Mouse (Mus musculus) layer of hippocampus, adult 9-10 months (tissue): ENCODE results near the gene Usp15.

Experiments
- DNase-seq: peaks from one replicate; pipeline ENCODE4 v3.0.0; 2022; ENCODE audit warnings: low spot score

The Usp15 gene

DNA sequence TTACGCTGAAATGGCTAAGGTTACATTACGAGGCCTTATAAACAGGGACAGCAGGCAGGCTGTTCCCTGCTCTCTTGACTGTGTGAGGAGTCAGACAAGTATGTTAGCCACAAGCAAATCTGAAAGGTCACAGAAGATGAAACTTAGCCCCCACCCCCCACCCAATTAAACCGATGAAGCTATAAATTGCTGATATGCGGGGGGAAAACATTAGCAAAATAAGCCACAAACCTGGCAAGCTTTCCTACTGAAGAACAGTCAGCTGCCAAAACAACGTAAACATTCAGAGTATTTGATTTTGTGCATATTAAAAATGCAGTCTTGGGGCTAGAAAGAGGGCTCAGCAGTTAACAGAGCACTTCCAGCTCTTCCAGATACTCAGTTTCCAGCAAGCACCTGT, 88.7 kb downstream of the Usp15 start:
- DNase-seq: no peak

DNA sequence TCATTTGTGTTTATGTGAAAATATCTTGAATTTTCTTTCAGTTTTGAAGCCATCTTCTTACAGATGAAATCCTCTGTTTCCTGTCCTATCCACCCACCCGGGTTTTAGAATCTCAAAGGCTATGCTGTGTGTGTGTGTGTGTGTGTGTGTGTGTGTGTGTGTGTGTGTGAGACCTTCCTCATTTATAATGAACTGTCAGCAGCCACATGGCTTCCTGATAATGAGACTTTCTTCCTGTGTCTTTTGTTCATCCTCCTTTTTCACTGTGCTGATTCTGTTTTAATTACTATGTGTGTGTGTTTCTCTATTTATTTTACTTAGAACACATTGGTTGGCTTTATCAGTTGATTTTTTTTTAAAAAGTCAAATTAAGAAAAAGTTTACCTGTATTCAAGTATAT, 95.5 kb downstream of the Usp15 start:
- no peak for DNase-seq

DNA sequence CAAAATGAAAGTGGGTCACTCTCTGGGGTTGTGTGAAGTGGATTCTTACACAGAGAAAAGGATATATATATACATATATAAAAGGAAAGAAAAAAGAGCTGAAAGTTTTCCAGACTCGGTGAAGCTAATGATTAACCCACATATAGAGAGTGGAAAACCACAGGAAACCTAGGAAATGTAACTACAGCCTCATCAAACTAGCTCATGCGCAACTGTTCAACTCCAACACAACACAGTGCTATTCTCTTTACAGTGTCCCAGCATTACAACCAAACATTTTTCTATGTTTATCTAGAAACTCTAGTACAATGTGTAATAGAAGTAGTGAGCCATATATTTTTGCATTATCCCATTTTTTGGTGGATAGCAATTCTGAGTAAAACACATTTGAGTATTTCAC, 96.2 kb downstream of the Usp15 start:
- no peak for DNase-seq

DNA sequence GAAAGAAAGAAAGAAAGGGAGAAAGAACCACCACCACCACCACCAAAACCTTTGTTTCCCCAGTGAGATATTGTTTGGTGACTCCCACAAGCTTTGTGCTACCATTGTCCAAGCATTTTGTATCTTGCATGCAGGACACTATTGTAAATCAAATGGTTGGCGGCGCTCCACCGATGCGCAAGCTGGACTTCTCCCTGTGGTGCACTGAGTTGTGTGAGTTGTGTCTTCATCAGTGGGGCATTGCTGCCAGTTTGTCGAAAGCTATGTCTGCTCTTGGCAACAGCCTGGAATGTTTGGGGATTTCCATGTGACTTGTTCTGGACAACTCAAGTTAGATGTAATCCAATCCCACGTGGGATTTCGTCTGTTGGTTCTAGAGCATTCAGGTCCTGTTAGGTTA, 102.3 kb downstream of the Usp15 start:
- DNase-seq: no peak

DNA sequence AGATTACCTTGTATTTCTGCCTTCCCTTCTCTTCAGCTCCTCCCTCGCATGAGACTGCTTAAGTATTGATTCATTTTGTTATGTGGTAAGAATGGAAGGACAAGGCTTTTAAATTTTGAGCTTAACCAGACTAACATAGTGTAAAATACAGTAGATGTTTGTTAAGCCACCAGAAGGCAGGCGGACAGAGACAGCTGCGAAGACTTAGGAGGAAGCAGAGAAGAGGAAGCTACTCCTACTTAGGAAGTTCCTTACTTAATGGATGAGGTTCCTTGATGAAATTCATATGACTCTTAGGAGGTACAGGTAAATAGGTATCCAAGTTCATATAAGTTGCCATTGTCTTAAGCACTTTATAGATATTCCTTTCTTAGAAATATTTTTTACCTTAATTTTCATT, 104.2 kb downstream of the Usp15 start:
- DNase-seq: no peak

DNA sequence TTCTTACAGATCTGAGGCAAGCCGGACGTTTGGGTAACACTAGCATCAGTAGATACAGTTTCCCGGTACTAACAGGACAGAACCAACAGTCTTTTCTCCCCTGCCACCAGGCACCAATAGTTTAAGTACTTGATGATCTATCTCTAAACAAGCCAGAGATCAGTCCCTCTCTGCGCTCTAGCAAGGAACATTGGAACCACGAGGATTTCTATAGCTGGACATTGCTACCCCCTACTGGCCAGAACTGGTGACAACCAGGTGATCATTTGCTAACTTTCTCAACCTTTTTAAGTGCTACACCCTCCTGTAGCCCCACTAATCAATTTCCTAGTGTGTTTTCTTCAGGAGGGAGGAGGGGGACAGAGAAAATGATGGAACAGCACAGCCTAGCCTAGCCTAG, 105.1 kb downstream of the Usp15 start:
- DNase-seq: peak; percentile 49

DNA sequence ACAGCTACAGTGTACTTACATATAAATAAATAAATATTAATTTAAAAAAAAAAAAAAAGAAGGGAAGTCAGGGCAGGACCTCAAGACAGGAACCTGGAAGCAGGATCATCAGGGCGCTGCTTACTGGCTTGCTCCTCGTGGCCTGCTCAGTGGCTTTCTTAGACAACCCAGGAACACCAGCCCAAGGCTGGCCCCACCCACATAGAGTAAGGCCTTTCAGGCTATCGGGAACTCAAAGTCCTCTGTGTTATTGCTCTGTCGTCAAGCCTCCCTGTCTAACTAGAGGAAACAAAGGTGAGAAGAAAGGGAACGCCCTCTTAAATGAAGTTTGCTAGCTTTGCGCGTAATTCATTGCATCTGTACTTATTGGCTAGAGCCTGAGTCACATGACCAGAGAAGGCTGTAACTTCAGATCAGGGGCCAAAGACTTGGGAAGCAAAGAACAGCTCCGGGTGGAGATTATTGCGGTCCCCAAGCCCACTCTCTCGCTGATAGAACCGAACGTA, 107.3 kb downstream of the Usp15 start:
- no peak for DNase-seq

DNA sequence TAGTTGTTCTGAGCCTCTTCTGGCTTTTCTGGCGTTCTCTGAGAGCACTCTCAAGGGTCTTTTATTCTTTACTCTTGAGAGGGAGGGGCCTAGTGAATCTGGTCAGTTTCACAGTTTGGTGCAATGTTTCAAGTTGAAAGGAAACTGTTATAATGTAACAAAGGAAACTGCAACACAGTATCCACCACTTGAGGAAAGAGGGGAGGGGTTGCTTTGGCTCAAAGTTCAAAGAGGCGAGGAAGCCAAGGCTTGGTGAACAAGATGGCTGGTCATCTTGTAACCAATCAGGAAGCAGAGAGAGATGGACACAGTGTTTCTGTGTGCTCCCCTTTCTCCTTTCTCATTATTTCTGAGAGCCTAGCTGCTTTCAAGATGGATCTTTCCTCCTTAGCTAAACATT, 109.9 kb downstream of the Usp15 start:
- no peak for DNase-seq

DNA sequence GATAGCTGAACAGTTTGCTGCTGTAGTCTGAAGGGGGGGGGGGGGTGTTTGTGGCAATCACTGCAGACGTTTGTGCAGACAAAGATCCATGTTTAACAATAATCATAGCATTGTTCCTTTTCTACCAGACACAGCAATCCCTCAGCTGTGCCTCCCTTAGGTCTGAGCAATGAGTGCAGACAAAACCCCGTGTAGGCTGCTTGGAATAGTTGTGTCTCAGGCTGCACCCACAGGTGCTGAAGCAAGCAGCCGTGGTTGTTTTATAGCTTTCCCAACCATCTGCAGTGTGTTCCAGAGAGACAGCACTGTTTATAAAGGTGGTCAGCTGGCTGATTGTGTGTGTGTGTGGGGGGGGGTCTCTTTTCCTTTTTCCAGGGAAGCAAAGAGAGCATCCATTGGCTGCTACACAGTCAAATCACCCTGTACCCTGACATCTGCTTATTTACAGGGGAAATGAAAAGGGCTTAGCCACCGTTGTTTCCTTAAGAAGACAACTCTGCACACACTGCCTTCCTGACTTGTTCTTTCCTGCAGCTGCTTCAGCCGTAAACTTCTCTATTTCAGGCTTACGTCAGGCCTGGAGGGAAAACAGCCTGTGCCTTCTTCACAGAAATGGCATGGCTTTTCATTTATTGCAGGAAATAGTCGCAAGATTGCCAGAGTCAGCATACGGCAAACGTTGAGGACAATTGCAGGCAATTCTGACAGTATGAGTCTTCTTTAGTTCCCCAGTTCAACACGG, 111.7 kb downstream of the Usp15 start:
- DNase-seq: no peak

DNA sequence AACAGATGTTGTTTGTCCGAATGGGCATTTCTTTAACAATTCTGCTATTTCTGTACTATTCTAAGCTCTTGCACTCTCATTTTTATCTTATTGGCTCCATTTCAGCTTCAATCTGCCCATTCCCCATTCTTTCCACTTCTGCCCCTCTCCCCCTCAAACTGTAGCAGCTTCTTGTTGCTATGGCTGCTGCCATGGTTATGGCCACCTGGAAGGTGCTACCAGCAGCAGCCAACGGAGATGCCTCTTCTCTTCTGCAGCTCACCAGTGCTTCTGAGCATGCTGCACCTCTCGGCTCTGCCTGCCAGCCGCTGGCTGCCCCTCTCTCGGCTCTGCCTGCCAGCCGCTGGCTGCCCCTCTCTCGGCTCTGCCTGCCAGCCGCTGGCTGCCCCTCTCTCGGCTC, 112.5 kb downstream of the Usp15 start:
- DNase-seq: no peak

DNA sequence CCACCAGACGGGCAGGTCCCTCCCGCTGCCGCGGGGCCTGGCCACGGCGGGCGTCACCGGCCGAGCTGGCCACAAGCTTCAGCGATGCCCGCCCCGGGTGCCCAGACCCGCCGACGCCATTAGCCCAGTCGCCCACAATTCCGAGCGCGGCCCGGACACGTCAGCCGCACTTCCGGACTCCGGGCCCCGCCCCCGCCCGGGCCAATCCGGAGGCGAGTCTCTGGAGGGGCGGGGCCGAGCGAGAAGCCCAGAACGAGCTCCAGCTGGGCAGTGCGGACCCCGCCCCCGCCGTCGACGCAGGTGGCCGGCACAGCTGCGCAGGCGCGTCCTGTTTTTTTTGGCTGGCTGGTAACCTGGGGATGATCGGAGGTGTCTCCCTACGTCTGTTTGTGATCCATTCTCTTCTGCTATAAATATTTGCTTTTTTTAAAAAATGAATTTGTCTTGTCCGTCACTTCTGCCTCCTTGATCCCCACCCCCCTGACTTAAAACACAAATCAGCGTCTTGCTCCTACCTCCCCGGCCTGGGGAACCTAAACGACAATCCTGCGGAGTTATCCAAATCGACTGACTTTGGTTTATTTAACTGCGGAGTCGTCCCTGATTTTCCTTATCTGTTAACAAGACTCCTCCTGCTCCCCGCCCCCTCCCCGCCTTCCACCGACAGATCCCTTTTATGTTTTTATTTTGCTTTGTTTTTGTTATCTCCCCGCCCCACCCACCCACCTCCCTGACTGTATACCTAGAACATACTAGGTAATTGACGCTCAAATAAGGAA, 120.4 kb downstream of the Usp15 start, which contains the start of gene Mon2:
Gene Mon2 (minus strand): TSS at position 261 of the 779 bp plus-strand sequence.
- DNase-seq: peak; percentile 83

DNA sequence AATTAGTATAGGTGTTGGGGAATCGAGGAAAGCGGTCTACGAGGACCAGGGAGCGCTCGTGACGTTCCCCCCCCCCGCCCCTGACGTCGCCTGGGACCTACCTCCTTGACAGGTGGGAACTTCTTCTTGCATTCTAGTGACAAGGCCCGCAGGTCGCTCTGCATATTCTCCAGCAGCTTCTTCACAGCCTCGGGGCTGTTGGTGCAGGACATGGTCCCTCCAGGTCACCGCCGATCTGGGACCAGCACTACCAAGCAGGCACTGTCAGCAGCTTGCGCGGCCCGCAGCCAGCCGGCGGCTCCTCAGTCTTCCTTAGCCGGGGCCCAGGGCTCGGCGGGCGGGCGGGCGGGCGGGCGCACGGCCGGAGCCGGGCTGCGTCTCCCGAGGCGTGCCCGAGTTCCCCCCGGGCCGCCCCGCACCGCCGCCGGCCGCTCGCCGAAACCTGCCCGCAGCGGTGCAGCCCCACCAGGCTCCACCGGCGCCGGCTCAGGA, 121.0 kb downstream of the Usp15 start:
- DNase-seq: no peak

DNA sequence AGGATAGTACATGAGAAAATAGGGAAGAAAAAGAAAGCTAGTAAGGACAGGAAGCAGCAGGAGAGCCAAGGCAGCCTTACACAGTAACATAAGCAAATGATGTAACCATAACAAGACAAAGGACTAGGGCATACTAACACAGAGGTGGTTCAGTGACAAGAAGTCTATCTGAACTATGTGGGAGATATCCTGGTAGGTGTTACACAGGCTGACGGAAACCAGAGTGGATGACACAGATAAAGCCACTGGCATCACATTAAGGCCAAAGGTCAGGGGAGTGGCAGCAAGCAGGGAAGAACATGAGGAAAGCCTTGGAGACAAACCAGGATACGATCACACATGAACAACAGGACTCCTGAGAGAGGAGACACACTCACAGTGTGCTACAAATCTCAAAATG, 124.8 kb downstream of the Usp15 start:
- DNase-seq: no peak

DNA sequence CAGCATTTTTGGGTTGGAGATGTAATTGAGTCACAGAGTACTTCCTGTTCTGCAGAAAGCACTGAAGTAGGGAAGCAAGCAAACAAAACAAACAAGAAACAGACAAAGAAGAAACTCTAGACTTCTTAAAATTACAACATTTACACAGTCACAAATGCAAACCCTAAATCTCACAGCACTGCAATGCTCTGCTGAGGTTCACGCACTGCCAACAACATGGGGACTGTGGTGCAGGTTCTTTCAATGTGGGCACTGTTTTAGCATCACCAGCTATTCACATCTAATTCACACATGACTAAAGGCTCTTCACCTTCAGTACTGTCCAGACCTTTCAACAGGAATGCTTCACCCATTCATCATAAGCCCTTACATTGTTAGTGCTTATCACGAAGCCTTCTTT, 133.8 kb downstream of the Usp15 start:
- DNase-seq: no peak

DNA sequence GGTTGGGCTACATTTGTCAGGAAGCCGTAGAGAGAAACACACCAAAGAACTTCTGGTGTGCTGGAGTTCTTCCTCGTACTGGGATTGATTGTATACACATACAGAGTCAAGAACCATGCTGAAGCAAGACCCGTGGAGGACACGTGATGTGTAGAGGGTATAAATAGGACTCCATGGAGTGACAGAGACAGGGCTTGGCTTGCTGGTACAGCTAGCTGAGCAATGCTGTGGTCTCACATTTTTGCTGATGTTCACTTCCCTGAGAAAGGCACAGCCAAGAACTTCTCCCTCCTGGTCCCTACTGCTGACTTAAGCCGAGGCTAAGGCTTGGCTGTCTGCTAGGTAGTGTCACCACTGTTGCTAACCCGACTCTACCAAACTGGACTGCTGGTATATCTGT, 136.0 kb downstream of the Usp15 start:
- no peak for DNase-seq

DNA sequence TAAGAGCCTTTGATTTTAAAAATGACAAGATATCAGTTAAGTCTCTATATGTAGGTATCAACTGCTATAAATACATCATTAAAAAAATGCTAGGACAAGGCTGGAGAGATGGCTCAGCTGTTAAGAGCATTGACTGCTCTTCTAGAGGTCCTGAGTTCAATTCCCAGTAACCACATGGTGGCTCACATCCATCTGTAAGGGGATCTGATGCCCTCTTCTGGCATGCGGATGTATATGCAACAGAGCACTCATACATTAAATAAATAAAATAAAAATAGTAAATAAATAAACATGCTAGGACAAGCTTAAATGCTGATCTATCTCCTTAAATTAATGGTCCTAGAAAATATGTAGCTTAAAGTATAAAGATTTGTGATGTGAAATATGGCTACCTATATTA, 139.7 kb downstream of the Usp15 start:
- no peak for DNase-seq

DNA sequence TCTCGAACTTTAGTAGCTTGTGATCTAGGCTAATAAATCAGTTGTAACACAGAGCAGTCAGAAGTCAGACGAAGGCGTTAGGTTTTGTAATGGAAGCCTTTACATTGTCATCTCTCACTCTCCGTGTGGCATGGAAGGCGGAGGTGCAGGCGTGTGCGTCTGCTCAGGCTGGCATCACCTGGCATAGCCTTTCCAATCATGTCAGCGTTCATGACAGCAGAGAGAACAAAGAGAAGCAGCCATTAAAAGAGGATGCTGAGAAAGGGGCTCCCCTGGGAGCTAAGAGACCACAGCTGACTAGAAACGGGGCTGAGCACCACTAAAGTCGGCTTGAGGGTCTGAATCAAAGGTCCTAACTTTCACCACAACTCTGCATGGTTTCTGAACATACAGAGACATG, 140.3 kb downstream of the Usp15 start:
- DNase-seq: no peak

DNA sequence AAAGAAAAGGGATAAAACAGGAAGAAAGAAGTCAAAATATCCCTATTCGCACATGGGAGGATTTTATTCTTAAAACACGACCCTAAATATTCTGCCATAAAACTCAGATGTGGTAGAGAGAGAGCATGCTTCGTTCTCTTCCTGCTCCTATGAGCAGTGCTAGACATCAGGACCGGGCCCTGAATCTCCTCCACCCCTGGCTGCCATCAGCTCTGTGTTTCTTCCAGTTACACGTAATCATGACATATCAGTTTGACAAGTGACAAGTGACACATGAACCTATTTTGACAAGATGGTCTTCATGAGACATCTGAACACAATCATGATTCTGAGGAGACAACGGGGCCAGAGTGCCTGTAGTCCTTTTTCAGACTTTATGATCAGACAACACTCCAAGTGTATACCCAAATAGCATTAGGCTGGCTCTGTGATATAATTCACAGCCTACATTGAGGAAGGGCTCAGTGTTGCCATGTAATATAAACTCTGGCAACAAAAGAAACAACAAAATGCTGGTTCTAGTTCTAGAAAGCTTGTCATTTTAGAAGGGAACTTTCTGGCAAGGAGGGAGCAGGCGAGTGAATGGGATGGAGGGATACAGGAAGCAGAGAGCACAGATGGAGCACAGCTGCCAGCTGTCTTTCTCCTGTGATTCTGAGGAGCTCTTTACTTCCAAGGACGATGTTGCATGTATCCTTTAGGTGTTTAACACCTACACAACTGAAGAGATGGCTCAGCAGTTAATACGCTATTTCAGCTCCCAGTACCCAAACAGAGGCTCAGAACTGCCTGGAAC, 141.4 kb downstream of the Usp15 start:
- no peak for DNase-seq
